Mouse (Mus musculus) spleen, adult 2 months (tissue): ENCODE measurements at regions not wholly inside any gene's neighbourhood (a gene's known extent, or its start where the extent isn't known, plus 50 kb on each side); places are given as distances from the start of the nearest gene placed in this dataset.
"Not testable (repeated sequence)": the region's sequence is repeated elsewhere in the genome, so short reads cannot be mapped to it uniquely, and the experiment has no call there.

Experiments used
- DNase-seq, 2 experiments: peaks; one replicate each; pipeline versions ENCODE4 v3.0.0 to v3.0.0-alpha.2; 2012 to 2021; ENCODE audit warnings: low spot score in 2 of 2, low read depth in 1 of 2
- H3K27ac ChIP-seq: fragments of 200-500 bp; 2 replicates; pipeline ENCODE4 v1.5.1; 2012; ENCODE audit warnings: low read length, inconsistent platforms; ENCODE audit not compliant: insufficient read depth
- H3K27me3 ChIP-seq: fragments of 200-500 bp; 2 replicates; pipeline ENCODE4 v1.6.1; 2012; ENCODE audit warnings: mild to moderate bottlenecking, moderate library complexity, low read length, inconsistent platforms; ENCODE audit not compliant: control insufficient read depth, insufficient read depth
- H3K36me3 ChIP-seq: fragments of 200-500 bp; 2 replicates; pipeline ENCODE4 v1.6.1; 2012; ENCODE audit warnings: mild to moderate bottlenecking, low read length, inconsistent platforms; ENCODE audit not compliant: control insufficient read depth, insufficient read depth
- H3K4me1 ChIP-seq: fragments of 200-500 bp; 2 replicates; pipeline ENCODE4 v1.6.1; 2011; ENCODE audit warnings: inconsistent platforms; ENCODE audit not compliant: control insufficient read depth, insufficient read depth, insufficient read length
- H3K4me3 ChIP-seq: fragments of 200-500 bp; 2 replicates; pipeline ENCODE4 v1.5.1; 2011; ENCODE audit warnings: mild to moderate bottlenecking, inconsistent platforms; ENCODE audit not compliant: insufficient read depth, insufficient read length; ENCODE audit errors: extremely low read depth
- CTCF ChIP-seq: fragments of 200-500 bp; IDR thresholded peaks from 2 replicates; pipeline ENCODE4 v1.5.1; 2011; ENCODE audit warnings: mild to moderate bottlenecking, inconsistent platforms; ENCODE audit not compliant: insufficient read depth, insufficient read length, insufficient replicate concordance; ENCODE audit errors: extremely low read depth
- POLR2A ChIP-seq: fragments of 200-500 bp; IDR thresholded peaks from 2 replicates; pipeline ENCODE4 v1.6.1; 2011; ENCODE audit warnings: low read depth, low read length, inconsistent platforms
- WGBS: fragments of 180-500 bp; shearing (Covaris S2); methylation state at CpG from one replicate; pipeline ENCODE4 v1.1.7; 2018; 5-methylcytosine and 5-hydroxymethylcytosine counted together

GRCm38 (mm10) chr4:71316605-71317004 is 441.2 kb downstream of the Gm11232 start:
- Histone ChIP-seq H3K4me3 (no peak overlapping the region), H3K27ac (no peak overlapping the region), H3K36me3 (no peaks in the 10 kb centered on the region), H3K4me1 (no peaks in the 10 kb centered on the region), H3K27me3 (no peaks in the 10 kb centered on the region)
- TF ChIP-seq POLR2A (no peak), CTCF (no peak)
- no peak for DNase-seq

GRCm38 (mm10) chr4:71307176-71307612 is 450.6 kb downstream of the Gm11232 start:
- WGBS: 82% methylated on average over 6 of the region's 6 CpGs
- Histone ChIP-seq H3K4me1 (no peaks in the 10 kb centered on the region), H3K4me3 (no peak overlapping the region), H3K27ac (no peak overlapping the region), H3K36me3 (no peaks in the 10 kb centered on the region), H3K27me3 (no peaks in the 10 kb centered on the region)
- TF ChIP-seq CTCF (no peak), POLR2A (no peak)
- DNase-seq: no peak

- WGBS: 90% methylated on average over 6 of the region's 6 CpGs
- no peaks in the 10 kb centered on the region for H3K4me1 ChIP-seq
- H3K36me3 ChIP-seq: no peaks in the 10 kb centered on the region
- no peak for DNase-seq
- no peak overlapping the region for H3K4me3 ChIP-seq
- no peaks in the 10 kb centered on the region for H3K27me3 ChIP-seq
- TF ChIP-seq POLR2A (no peak), CTCF (no peak)
- H3K27ac ChIP-seq: no peak overlapping the region
These were observed 451.1 kb downstream of the Gm11232 start for GRCm38 (mm10) chr4:71306690-71307089.

- H3K27ac ChIP-seq: not testable (repeated sequence)
- 74% methylated on average over 3 of the region's 3 CpGs for WGBS
These were observed 462.0 kb downstream of the Gm11232 start for GRCm38 (mm10) chr4:71295716-71296115.

GRCm38 (mm10) chr4:71291741-71292149 is 466.0 kb downstream of the Gm11232 start:
- Histone ChIP-seq H3K27me3 (no peaks in the 10 kb centered on the region), H3K4me1 (no peaks in the 10 kb centered on the region), H3K4me3 (peak overlapping the region; percentile 56), H3K27ac (peak overlapping the region; percentile 86), H3K36me3 (no peaks in the 10 kb centered on the region)
- WGBS: 5% methylated on average over 10 of the region's 10 CpGs
- no peak for TF ChIP-seq POLR2A
- TF ChIP-seq CTCF: no peak
- DNase-seq: peak; percentile 60 to 90

More at GRCm38 (mm10) chr4:71295716-71296115, 462.0 kb downstream of the Gm11232 start:
- not testable (repeated sequence) for H3K4me1 ChIP-seq, H3K36me3 ChIP-seq, H3K4me3 ChIP-seq, DNase-seq, H3K27me3 ChIP-seq

GRCm38 (mm10) chr4:71291111-71291740 is 466.5 kb downstream of the Gm11232 start:
- H3K4me3 ChIP-seq: peak overlapping the region; percentile 56
- peak; percentile 65 to 66 for DNase-seq
- WGBS: 34% methylated on average over 22 of the region's 22 CpGs
- not testable (repeated sequence) for H3K36me3 ChIP-seq, H3K4me1 ChIP-seq, H3K27me3 ChIP-seq
- peak overlapping the region; percentile 86 for H3K27ac ChIP-seq

- Histone ChIP-seq H3K27me3 (no peaks in the 10 kb centered on the region), H3K36me3 (no peaks in the 10 kb centered on the region), H3K4me1 (no peaks in the 10 kb centered on the region), H3K27ac (no peak overlapping the region), H3K4me3 (no peak overlapping the region)
- WGBS: 52% methylated on average over 1 of the region's 1 CpGs
- DNase-seq: no peak
- no peak for TF ChIP-seq POLR2A
- TF ChIP-seq CTCF: no peak
These were observed 474.6 kb downstream of the Gm11232 start for GRCm38 (mm10) chr4:71283147-71283546.
